Mouse (Mus musculus) hindbrain, postnatal 0 days (tissue): ENCODE results near the gene Akap5. TPM values are rescaled to one million over a fixed set of nuclear protein-coding genes. Genes with fewer than 3 reads are reported as not detected.
A peak's percentile ranks its signal among the peaks of the same experiment; 100 is the strongest.

Experiments used
- ATAC-seq: fragments of 200-750 bp; cut with Nextera tagmentation; 2 replicates; pipeline ENCODE4 v1.8.0; 2017; ENCODE audit warnings: mild to moderate bottlenecking, moderate TSS enrichment, moderate library complexity
- DNase-seq: peaks from one replicate; pipeline ENCODE4 v3.0.0-alpha.2; 2015; ENCODE audit warnings: low spot score
- H3K27ac ChIP-seq: fragments of 300-500 bp; sonication (generic); 2 replicates; pipeline ENCODE4 v1.5.1; 2014; ENCODE audit warnings: mild to moderate bottlenecking
- H3K27me3 ChIP-seq: fragments of 300-500 bp; sonication (generic); 2 replicates; pipeline ENCODE4 v1.6.1; 2014; ENCODE audit warnings: low read length, mixed read lengths; ENCODE audit not compliant: insufficient read depth
- H3K36me3 ChIP-seq: fragments of 300-500 bp; sonication (generic); 2 replicates; pipeline ENCODE4 v1.6.1; 2014; ENCODE audit warnings: low read length, mixed read lengths; ENCODE audit not compliant: insufficient read depth
- H3K4me1 ChIP-seq: fragments of 300-500 bp; sonication (generic); 2 replicates; pipeline ENCODE4 v1.6.1; 2014; ENCODE audit warnings: antibody characterized with exemption, low read length, mixed read lengths; ENCODE audit not compliant: insufficient read depth
- H3K4me2 ChIP-seq: fragments of 300-500 bp; sonication (generic); 2 replicates; pipeline ENCODE4 v1.6.1; 2014; ENCODE audit warnings: low read depth, mild to moderate bottlenecking, low read length, moderate library complexity, mixed read lengths
- H3K4me3 ChIP-seq: fragments of 300-500 bp; sonication (generic); 2 replicates; pipeline ENCODE4 v1.5.1; 2014; ENCODE audit warnings: low read length
- H3K9ac ChIP-seq: fragments of 300-500 bp; sonication (generic); replicated peaks from 2 replicates; pipeline ENCODE4 v1.6.1; 2014; ENCODE audit warnings: mild to moderate bottlenecking, low read length, moderate library complexity, mixed read lengths
- H3K9me3 ChIP-seq: fragments of 300-500 bp; sonication (generic); 2 replicates; pipeline ENCODE4 v1.6.1; 2016; ENCODE audit warnings: low read length, mixed read lengths
- CTCF ChIP-seq: IDR thresholded peaks from 2 replicates; pipeline ENCODE4 v1.5.1; 2016; ENCODE audit warnings: antibody characterized with exemption, control low read depth, low read depth
- WGBS: fragments of 180-500 bp; shearing (Covaris S2); extraction: QIAGEN DNeasy Blood & Tissue Kit; methylation state at CpG from one replicate; pipeline ENCODE4 v1.1.7; 2014; 5-methylcytosine and 5-hydroxymethylcytosine counted together
- polyA plus RNA-seq: library from polyadenylated mRNA; unstranded; fragments of >200 nt; fragmentation: Nextera tagmentation; extraction: Ambion mirVana; gene quantifications from 2 replicates; pipeline ENCODE4 v1.2.1, GENCODE M21; 2015
- total RNA-seq: library from RNA; depleted of rRNA; stranded (reverse); fragments of >200 nt; gene quantifications from 2 replicates; pipeline ENCODE4 v1.2.3, GENCODE M21; 2014

The Akap5 gene
- total and polyA plus RNA-seq, 2 experiments from 2014 or later = 12.5 to 13.1 TPM

- Histone ChIP-seq H3K4me2 (no peak overlapping the region), H3K36me3 (peaks cover 9% of the 10 kb centered on the region), H3K27ac (no peak overlapping the region), H3K4me3 (no peak overlapping the region), H3K9me3 (no peaks in the 10 kb centered on the region), H3K9ac (no peak overlapping the region), H3K27me3 (no peaks in the 10 kb centered on the region), H3K4me1 (0 out of 2 replicates have a peak, but pooled peaks cover 3% of the 10 kb centered on the region)
- DNase-seq (no peak), ATAC-seq (no peak)
- WGBS = 87% methylated on average over 23 of the region's 23 CpGs
- TF ChIP-seq CTCF = no peak
Measured at GRCm38 (mm10) chr12:76326437-76327220, 1.9 kb downstream of the Akap5 start.

GRCm38 (mm10) chr12:76328567-76329354 lies 4.1 kb downstream of the Akap5 start:
- Histone ChIP-seq H3K9ac (no peak overlapping the region), H3K4me1 (0 out of 2 replicates have a peak, but pooled peaks cover 3% of the 10 kb centered on the region), H3K27me3 (no peaks in the 10 kb centered on the region), H3K9me3 (no peaks in the 10 kb centered on the region), H3K4me3 (no peak overlapping the region), H3K27ac (no peak overlapping the region), H3K36me3 (peaks cover 9% of the 10 kb centered on the region), H3K4me2 (no peak overlapping the region)
- no peak for TF ChIP-seq CTCF
- DNase-seq (no peak), ATAC-seq (no peak)
- 88% methylated on average over 6 of the region's 6 CpGs for WGBS

DNA sequence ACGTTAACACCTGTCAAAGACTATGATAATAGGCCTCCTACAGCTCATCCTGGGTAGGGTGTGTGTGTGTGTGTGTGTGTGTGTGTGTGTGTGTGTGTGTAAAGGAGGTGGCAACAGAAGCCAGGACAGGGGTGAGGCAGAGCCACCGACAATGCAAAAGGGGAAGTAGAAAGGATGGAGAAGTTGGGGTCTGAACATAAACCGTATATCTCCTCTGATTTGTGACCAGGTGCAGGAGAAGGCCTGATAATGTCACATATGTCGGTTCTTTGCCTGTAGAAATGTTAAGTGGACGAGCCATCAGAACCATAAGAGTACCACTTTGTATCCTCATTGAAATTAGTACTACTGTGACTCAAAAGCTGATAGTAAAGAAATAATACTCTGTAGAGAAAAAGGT lies 9.0 kb downstream of the Akap5 start:
- no peak overlapping the region for H3K27ac ChIP-seq
- no peak for ATAC-seq
- WGBS = 93% methylated on average over 5 of the region's 5 CpGs

GRCm38 (mm10) chr12:76335641-76336040 lies 10.9 kb downstream of the Akap5 start:
- Histone ChIP-seq H3K4me2 (no peak overlapping the region), H3K36me3 (no peaks in the 10 kb centered on the region), H3K27ac (no peak overlapping the region), H3K27me3 (no peaks in the 10 kb centered on the region), H3K4me3 (no peak overlapping the region), H3K9ac (no peak overlapping the region), H3K9me3 (no peaks in the 10 kb centered on the region), H3K4me1 (no peaks in the 10 kb centered on the region)
- no peak for TF ChIP-seq CTCF
- 83% methylated on average over 5 of the region's 5 CpGs for WGBS
- DNase-seq = no peak
- no peak for ATAC-seq

More for the DNA sequence above, 9.0 kb downstream of the Akap5 start:
- no peak for DNase-seq
- no peak overlapping the region for H3K4me2 ChIP-seq
- no peaks in the 10 kb centered on the region for H3K4me1 ChIP-seq
- H3K9ac ChIP-seq = no peak overlapping the region
- no peak overlapping the region for H3K4me3 ChIP-seq
- 0 out of 2 replicates have a peak, but pooled peaks cover under 1% of the 10 kb centered on the region for H3K36me3 ChIP-seq
- TF ChIP-seq CTCF = no peak
- no peaks in the 10 kb centered on the region for H3K27me3 ChIP-seq
- no peaks in the 10 kb centered on the region for H3K9me3 ChIP-seq

- Histone ChIP-seq H3K9me3 (no peaks in the 10 kb centered on the region), H3K27me3 (no peaks in the 10 kb centered on the region), H3K27ac (no peak overlapping the region), H3K36me3 (no peaks in the 10 kb centered on the region), H3K9ac (no peak overlapping the region), H3K4me1 (no peaks in the 10 kb centered on the region), H3K4me2 (no peak overlapping the region), H3K4me3 (no peak overlapping the region)
- 81% methylated on average over 17 of the region's 17 CpGs for WGBS
- no peak for TF ChIP-seq CTCF
- ATAC-seq (no peak), DNase-seq (no peak)
Measured at GRCm38 (mm10) chr12:76336111-76336965, 11.6 kb downstream of the Akap5 start.

GRCm38 (mm10) chr12:76341080-76341479 lies 16.4 kb downstream of the Akap5 start:
- DNase-seq = peak; percentile 82
- H3K27me3 ChIP-seq = no peaks in the 10 kb centered on the region
- H3K9ac ChIP-seq = no peak overlapping the region
- H3K4me1 ChIP-seq = no peaks in the 10 kb centered on the region
- no peak overlapping the region for H3K27ac ChIP-seq
- H3K9me3 ChIP-seq = no peaks in the 10 kb centered on the region
- no peak overlapping the region for H3K4me2 ChIP-seq
- 5% methylated on average over 4 of the region's 4 CpGs for WGBS
- peak; percentile 51; the same call in 1 of the 2 replicates for ATAC-seq
- no peak overlapping the region for H3K4me3 ChIP-seq
- peak; percentile 81 for TF ChIP-seq CTCF
- no peaks in the 10 kb centered on the region for H3K36me3 ChIP-seq
